Mouse (Mus musculus) adrenal gland (tissue): ENCODE results near the gene Tnik.

Source experiments
- intact Hi-C: fragments of 180-260 bp; cut with DNase I; formaldehyde crosslinking; loops from one replicate; pipeline ENCODE4 v1.15.1; 2025

Tnik gene

GRCm38 (mm10) chr3:28399593-28400216 is 136.7 kb downstream of the Tnik start:
- intact Hi-C loops = no loop called here

- intact Hi-C loops = no loop called here
These were observed 138.3 kb downstream of the Tnik start for GRCm38 (mm10) chr3:28401335-28401734.

- intact Hi-C loops = no loop called here
These were observed 139.2 kb downstream of the Tnik start for GRCm38 (mm10) chr3:28402221-28402620.

- intact Hi-C loops = no loop called here
These were observed 142.4 kb downstream of the Tnik start for GRCm38 (mm10) chr3:28405391-28405790.

- intact Hi-C loops = no loop called here
These were observed 145.9 kb downstream of the Tnik start for GRCm38 (mm10) chr3:28408859-28409459.

GRCm38 (mm10) chr3:28410269-28410668 is 147.3 kb downstream of the Tnik start:
- intact Hi-C loops = no loop called here

GRCm38 (mm10) chr3:28415986-28416385 is 153.0 kb downstream of the Tnik start:
- intact Hi-C loops = no loop called here

- intact Hi-C loops = no loop called here
These were observed 154.2 kb downstream of the Tnik start for GRCm38 (mm10) chr3:28417091-28417715.

GRCm38 (mm10) chr3:28420194-28420593 is 157.2 kb downstream of the Tnik start:
- intact Hi-C loops = no loop called here

GRCm38 (mm10) chr3:28420698-28421097 is 157.7 kb downstream of the Tnik start:
- intact Hi-C loops = no loop called here

GRCm38 (mm10) chr3:28421798-28422197 is 158.8 kb downstream of the Tnik start:
- intact Hi-C loops = no loop called here

GRCm38 (mm10) chr3:28422221-28422620 is 159.2 kb downstream of the Tnik start:
- intact Hi-C loops = no loop called here

- intact Hi-C loops = no loop called here
These were observed 162.9 kb downstream of the Tnik start for GRCm38 (mm10) chr3:28425911-28426310.

- intact Hi-C loops = no loop called here
These were observed 168.4 kb downstream of the Tnik start for GRCm38 (mm10) chr3:28431459-28431858.

- intact Hi-C loops = no loop called here
These were observed 169.3 kb downstream of the Tnik start for GRCm38 (mm10) chr3:28432321-28432720.

- intact Hi-C loops = no loop called here
These were observed 172.5 kb downstream of the Tnik start for GRCm38 (mm10) chr3:28435478-28435877.

GRCm38 (mm10) chr3:28437429-28437828 is 174.4 kb downstream of the Tnik start:
- intact Hi-C loops = no loop called here

GRCm38 (mm10) chr3:28441545-28441944 is 178.5 kb downstream of the Tnik start:
- intact Hi-C loops = no loop called here

- intact Hi-C loops = no loop called here
These were observed 179.1 kb downstream of the Tnik start for GRCm38 (mm10) chr3:28442116-28442515.

- intact Hi-C loops = no loop called here
These were observed 184.9 kb downstream of the Tnik start for GRCm38 (mm10) chr3:28447950-28448349.

GRCm38 (mm10) chr3:28453458-28453857 is 190.4 kb downstream of the Tnik start:
- intact Hi-C loops = no loop called here

GRCm38 (mm10) chr3:28456842-28457241 is 193.8 kb downstream of the Tnik start:
- intact Hi-C loops = no loop called here

- intact Hi-C loops = no loop called here
These were observed 194.5 kb downstream of the Tnik start for GRCm38 (mm10) chr3:28457517-28457916.
